Mouse (Mus musculus): ENCODE measurements around the gene Mobp. TPM values are rescaled to one million over a fixed set of nuclear protein-coding genes. Genes with fewer than 3 reads are reported as not detected.

The Mobp gene
- total RNA-seq, 1 experiment from 2014 or later, result 0.27 TPM

GRCm38 (mm10) chr9:120134529-120135160, 14.9 kb upstream of the Mobp start:
- DNase-seq, result no peak

DNA sequence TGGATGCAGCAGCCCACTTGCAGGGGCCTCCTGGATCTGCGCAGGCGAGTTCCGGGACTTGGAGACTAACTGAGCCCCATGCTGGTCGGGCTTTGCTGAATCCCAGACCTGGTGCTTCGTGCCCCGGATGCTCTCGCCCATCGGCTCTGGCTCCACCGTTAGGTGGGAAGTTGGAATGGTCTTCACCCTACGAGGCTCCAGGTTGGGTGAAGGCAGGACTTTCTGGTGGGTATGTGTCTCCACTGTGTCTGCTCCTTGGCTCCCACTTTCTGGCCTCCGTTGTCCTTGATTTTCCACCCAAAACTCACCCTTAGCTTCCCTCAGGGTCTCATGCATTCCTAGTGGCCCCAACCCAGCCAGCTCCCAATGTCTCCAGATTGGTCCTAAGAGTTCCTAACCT, 14.1 kb upstream of the Mobp start:
- no peak for DNase-seq

GRCm38 (mm10) chr9:120140652-120141051, 8.9 kb upstream of the Mobp start:
- peak; percentile 83 for DNase-seq

DNA sequence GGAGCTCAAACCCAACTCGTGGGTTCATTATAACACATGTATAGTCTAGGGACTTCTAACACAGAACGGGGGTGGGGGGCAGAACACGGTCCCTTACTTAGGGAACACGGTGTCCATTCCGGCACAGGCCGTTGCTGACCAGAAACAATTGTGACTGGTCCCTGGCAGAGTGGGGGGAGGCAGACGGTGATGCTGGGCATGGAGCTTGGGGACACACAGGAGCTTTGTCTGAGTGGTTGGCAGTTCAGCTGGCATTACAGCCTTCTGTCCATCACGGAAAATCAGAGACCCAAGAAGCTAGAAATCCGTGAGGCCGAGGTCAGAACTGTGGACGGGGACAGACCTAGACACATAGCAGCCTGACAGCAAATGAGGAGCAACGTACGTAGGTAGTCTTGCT, 5.0 kb upstream of the Mobp start:
- no peak for DNase-seq

DNA sequence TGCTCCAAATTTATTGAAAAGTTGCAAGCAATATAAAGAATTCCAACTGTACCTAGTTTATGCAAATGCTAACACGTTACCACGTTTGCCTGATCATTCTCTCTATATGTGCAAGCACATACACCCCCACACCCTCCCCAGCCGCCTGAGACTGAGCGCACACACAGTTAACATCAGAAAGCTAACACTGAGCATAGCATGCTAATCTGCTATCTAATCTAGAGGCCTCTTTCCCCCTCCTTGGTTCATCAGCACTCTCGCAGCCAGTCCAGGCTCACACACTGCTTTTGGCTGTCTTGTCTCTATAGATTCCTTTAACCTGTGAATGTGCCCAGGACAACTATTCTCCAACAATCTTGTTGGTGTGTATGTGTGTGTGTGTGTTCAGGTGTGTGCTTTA, 1.6 kb downstream of the Mobp start:
- DNase-seq, result no peak

DNA sequence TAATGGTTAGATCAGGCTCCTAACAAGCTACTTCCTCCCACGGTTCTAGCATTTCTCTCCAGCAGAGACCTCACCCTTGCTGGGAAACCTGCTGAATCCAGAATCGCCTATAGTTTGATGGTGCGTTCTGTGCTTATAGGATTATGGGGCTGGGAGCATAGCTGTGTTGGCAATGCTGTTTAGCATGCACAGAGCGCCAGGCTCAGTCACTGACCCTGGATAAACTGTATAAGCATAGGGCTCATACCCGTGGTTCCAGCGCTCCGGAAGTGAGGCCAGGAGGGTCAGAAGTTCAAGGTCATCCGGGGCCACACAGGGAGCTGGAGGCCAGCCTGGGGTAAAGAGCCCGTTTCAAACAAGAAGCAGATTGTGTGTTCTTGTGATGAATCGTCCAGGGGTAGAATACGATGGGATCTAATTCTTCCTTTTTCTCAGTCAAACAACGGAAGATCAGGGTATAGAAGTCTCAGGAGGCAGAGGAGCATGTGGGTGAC, 2.4 kb downstream of the Mobp start:
- no peak for DNase-seq

GRCm38 (mm10) chr9:120158047-120158446, 8.5 kb downstream of the Mobp start:
- no peak for DNase-seq

DNA sequence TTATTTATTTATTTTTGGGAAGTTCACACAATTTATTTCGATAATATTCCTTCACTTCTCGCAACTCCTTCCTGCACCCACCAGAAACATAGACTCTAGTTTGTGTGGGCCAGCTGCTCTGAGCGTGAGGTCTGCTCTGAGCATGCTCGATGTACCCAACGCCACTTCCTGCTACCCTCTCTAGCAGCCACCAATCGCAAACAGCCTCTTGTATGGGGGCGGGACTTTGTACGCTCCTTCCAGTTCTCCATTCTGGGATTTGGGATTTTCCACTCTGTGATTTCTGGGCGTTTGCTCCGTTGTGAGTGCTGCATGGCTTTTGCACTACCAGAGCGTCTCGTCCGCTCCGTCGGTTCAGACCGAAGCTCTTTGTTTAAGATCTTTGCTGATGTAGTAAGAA, 14.4 kb downstream of the Mobp start:
- DNase-seq, result no peak

GRCm38 (mm10) chr9:120167826-120168225, 18.3 kb downstream of the Mobp start:
- DNase-seq, result no peak

DNA sequence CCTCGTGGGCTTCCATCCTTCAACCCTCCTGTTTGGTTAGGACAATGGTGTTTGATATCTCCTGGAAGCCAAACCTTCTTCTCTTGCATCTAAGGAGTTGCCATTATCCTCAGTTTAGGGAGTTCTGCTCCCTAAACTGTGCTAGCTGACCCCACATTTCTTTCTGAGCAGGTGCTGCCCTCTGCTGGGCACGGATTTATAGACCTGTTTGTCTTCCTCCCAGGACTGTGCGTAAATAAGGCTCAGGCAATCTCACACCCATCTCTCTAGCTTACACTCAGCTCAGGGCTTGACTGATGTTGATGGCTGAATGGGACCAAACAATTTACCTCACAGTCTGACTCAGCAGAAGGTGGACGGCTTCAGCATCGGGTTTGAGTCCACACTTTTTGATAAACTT, 21.8 kb downstream of the Mobp start:
- DNase-seq, result peak; percentile 75

DNA sequence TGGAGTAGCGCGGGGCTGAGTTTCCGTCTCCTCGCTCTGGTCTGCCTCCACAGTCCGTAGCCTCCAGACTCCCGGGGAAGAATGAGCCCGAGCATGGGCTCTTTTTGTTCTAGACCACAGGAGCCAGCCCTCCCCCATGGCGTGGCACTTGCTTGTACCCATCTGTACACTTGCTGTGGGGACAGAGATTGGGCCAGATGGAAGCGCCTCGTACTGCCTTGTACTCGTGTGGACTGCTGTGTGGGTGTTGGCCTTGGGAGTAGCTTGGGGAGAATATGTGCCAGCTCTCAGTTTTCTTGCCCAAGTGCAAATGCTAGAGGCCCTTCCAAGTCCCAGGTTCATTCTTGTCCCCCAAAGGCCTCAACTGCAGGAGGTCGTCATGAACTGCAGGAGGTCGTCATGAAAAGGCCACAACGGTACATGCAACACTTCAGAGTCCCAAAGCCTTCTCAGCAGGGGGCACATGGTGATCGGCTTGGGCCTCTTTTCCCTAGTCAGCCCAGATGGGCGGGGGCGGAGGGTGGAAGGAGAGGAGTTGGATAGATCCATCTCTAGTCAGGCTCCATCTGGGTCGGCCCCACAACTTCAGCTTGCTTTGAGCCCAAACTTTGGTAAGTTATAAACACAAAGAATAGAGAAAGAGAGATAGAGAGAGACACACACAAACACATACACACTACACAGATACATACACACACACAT, 25.1 kb downstream of the Mobp start:
- no peak for DNase-seq

GRCm38 (mm10) chr9:120178813-120179212, 29.3 kb downstream of the Mobp start:
- no peak for DNase-seq

GRCm38 (mm10) chr9:120184499-120184898, 35.0 kb downstream of the Mobp start:
- peak; percentile 49 for DNase-seq

DNA sequence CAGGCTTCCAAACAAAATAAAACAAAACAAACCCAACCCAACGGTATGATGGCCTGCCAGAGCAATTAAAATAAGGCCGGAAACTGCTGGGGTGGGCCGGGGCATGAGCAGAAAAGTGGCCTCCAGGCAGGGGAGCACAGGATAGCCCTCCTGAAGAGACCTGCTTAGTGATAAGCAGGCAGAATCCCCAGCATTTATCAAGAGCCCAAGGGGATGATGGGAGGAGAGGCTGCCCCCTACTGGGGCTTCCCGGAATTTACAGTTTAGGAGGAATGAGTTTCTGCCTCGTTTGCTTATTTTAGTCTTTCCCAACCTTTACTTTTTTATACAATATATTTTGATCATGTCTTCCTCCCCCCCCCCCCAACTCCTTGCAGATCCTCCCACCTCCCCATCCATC, 37.3 kb downstream of the Mobp start:
- no peak for DNase-seq

DNA sequence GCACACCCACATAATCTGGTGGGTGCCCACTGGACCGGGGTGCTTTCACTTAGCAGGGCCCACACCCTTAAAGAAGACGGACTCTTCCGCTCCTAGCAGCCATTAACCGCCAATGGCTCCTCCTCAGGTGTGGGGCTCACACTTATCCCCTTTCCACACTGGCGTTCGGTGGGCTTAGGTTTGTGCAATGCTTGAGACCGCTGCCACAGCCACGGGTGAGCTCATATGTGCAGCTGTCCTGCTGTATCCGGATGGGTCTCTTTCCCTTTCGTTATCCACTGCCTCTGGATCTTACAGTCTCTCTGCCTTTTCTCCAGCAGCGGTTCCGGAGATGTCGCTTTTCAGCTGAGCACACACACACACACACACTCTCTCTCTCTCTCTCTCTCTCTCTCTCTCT, 41.4 kb downstream of the Mobp start:
- no peak for DNase-seq

DNA sequence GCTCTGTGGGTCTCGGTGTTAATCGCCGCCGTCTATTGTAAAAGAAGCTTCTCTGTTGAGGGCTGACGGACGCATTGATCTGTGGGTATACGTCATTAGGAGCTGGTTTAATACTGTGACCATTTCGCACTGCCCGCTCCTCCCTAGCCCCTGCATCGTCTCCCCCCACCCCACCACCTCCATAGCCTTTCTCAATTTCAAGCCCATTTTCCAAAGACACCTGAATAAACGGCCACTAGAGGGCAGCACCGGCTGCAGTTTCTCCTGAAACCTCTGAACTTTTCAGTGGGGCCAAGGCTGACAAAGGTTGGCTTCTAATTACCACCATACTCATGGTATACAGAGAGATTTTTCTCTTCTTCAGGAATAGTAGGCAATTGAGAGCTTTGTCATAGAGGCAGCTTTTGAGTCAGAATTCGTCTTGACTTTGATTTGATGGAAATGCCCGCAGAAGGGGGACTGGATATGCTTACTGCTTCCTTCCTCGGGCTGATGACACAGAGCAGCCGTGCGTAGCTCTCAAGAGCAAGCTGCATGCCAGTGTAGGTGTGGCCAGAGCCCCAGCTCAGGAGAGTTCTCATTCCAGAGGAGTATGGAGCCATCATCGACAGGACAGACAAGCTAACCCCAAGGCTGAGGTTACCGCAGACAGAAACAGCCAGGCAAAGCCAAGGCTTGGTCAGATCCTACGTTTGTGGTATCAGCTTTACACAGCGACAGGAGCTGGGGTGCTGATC, 42.0 kb downstream of the Mobp start:
- DNase-seq, result peak; percentile 82

DNA sequence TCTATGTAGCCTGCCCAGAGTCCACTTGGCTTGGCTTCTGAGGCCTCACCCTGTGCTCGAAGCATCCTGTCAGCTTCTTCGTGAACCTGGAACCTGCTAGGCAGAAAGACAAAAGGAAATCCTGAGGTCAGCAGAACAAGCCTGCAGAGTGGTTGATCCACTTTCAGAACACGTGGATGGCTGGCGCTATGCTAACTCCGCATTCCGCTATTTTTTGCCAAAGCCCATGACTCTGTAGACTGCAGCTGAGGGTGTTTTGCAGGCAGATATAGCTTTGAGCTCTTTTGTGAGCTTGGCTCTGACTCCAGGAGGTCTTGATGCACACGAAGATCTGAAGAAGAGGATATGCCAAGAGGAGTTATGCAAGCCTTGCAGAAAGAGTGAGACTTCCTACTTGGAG, 43.2 kb downstream of the Mobp start:
- no peak for DNase-seq

GRCm38 (mm10) chr9:120200873-120201272, 51.4 kb downstream of the Mobp start:
- DNase-seq, result no peak

GRCm38 (mm10) chr9:120201743-120202142, 52.2 kb downstream of the Mobp start:
- no peak for DNase-seq

DNA sequence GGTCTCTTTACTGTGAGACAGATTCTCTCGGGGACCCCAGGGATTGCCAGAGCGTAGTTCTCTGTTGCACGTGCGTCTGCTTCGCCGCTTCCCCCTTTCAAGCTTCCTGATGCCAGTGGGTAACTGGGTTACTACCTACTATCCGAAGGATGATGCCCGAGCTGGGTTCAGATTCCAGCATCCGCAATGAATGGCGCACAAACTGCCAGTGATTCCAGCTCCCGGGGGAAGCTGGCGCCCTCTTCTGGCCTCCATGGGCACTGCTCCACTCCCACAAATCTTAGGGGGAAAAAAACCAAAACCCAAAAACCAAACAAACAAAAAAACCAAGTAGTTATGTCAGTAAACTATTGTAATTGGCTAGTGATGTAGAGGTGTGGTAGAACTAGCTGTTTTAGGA, 53.2 kb downstream of the Mobp start:
- peak; percentile 18 for DNase-seq

DNA sequence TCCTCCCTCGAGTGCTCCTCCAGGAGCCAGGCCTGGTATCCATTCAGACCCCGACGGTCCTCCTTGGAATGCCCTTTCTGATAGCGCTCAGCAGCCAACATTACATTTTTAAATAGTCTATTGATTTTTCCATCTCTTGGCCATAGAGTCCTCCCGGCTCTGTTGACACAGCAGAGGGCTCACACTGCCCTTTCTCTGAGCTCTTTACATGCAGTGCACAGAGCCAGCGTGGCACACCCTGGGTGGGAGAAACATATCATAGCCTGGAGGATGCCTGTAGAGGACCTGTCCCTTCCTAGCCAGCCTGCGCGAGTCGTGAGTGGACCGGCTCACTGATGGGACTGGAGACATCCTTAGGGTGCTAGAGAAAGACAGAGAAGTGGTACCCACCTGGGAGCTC, 54.4 kb downstream of the Mobp start:
- no peak for DNase-seq

GRCm38 (mm10) chr9:120206897-120207296, 57.4 kb downstream of the Mobp start:
- no peak for DNase-seq

GRCm38 (mm10) chr9:120210068-120210467, 60.6 kb downstream of the Mobp start:
- peak; percentile 34 for DNase-seq
